Mouse (Mus musculus): ENCODE data around the gene Pglyrp1.

GRCm38 (mm10) chr7:18904971-18905370, 33.8 kb downstream of the Pglyrp1 start:
- no peak for TF ChIP-seq POLR2A (IDR thresholded peaks at IDR 0.05; ENCODE audit: borderline replicate concordance, insufficient read depth, low read length)
- no peak for TF ChIP-seq CTCF (IDR thresholded peaks at IDR 0.05; ENCODE audit: borderline replicate concordance, insufficient read depth, low read depth, low read length)
